In genomic region chr15:80130689-80131088, GRCm38 (mm10) we compare ENCODE assay signal across 16 mouse cellular contexts. TPM values are rescaled to one million over a fixed set of nuclear protein-coding genes. Genes with fewer than 3 reads are reported as not detected.
A peak's percentile ranks its signal among the peaks of the same experiment; 100 is the strongest.
DNase-seq lines count a peak whose midpoint lies in the region; ATAC-seq and TF ChIP-seq lines count a peak whose summit lies in the region.
"Had no signal": no experiment of that assay in that cellular context is flagged by ENCODE, and none has a peak within 500 bp of the region (broad histone marks: within the 10 kb centered on the region; RNA-seq: fewer than 3 reads in every experiment).

No protein-coding gene starts in this region.

- H3K9ac ChIP-seq in liver, embryonic 11.5 days (ENCODE audit: low read depth, low read length), result peak overlapping the region; percentile 56
- no peak overlapping the region for H3K9ac ChIP-seq in intestine, postnatal 0 days (ENCODE audit: low read depth, low read length)
- H3K9ac ChIP-seq: embryonic facial prominence, embryonic 15.5 days; limb, embryonic 12.5 days had no signal

- peaks cover 73% of the 10 kb centered on the region for H3K4me1 ChIP-seq in megakaryocyte, embryonic 14.5 days
- peaks cover 4% of the 10 kb centered on the region for H3K4me1 ChIP-seq in bone marrow, adult 2 months (ENCODE audit: control insufficient read depth, insufficient read depth, low read length)
- H3K4me1 ChIP-seq in liver, embryonic 11.5 days (replicated peaks; ENCODE audit: control insufficient read depth, insufficient read depth, low read length), result peaks cover 46% of the 10 kb centered on the region
- H3K4me1 ChIP-seq in intestine, postnatal 0 days (replicated peaks; ENCODE audit: control insufficient read depth, insufficient read depth, low read length), result peaks cover 13% of the 10 kb centered on the region

- WGBS in bone marrow, adult 2 months, result 39% methylated on average over 5 of the region's 5 CpGs
- 43% methylated on average over 5 of the region's 5 CpGs for WGBS in liver, embryonic 11.5 days
- 58% methylated on average over 5 of the region's 5 CpGs for whole genome bisulfite sequencing in intestine, postnatal 0 days

- peaks cover 15% of the 10 kb centered on the region for H3K36me3 ChIP-seq in megakaryocyte, embryonic 14.5 days (replicated peaks; ENCODE audit: low read length)
- no peaks in the 10 kb centered on the region for H3K36me3 ChIP-seq in liver, embryonic 11.5 days (ENCODE audit: control insufficient read depth, insufficient read depth, low read length)
- H3K36me3 ChIP-seq in intestine, postnatal 0 days (ENCODE audit: control insufficient read depth, insufficient read depth), result no peaks in the 10 kb centered on the region
- H3K36me3 ChIP-seq: embryonic facial prominence, embryonic 15.5 days; limb, embryonic 12.5 days had no signal

- peak; percentile 63 for DNase-seq in liver, embryonic 11.5 days (ENCODE audit: low spot score)
- DNase-seq in spleen, postnatal 10 days (ENCODE audit: low spot score in 2 of 2), result peak; percentile 43 to 60
- DNase-seq in kidney, postnatal 25 days, result no peak
- DNase-seq: gastrocnemius, adult 2 months; kidney, adult 8-10 months had no signal

- peak overlapping the region; percentile 73 for H3K27ac ChIP-seq in bone marrow, adult 2 months (ENCODE audit: control insufficient read depth, insufficient read depth, low read depth, low read length, poor library complexity)
- peak overlapping the region; percentile 95 for H3K27ac ChIP-seq in liver, embryonic 11.5 days (ENCODE audit: low read depth, low read length)
- H3K27ac ChIP-seq in intestine, postnatal 0 days (ENCODE audit: low read depth, low read length), result no peak overlapping the region
- H3K27ac ChIP-seq: embryonic facial prominence, embryonic 15.5 days; gastrocnemius, adult 2 months; hindbrain, postnatal 0 days; limb, embryonic 12.5 days; midbrain, embryonic 10.5 days had no signal

- H3K9me3 ChIP-seq in megakaryocyte, embryonic 14.5 days, result no peaks in the 10 kb centered on the region
- no peaks in the 10 kb centered on the region for H3K9me3 ChIP-seq in liver, embryonic 11.5 days (ENCODE audit: control insufficient read depth, low read length)
- no peaks in the 10 kb centered on the region for H3K9me3 ChIP-seq in intestine, postnatal 0 days (ENCODE audit: control insufficient read depth)
- H3K9me3 ChIP-seq: embryonic facial prominence, embryonic 15.5 days; limb, embryonic 12.5 days; midbrain, embryonic 10.5 days had no signal

- TF ChIP-seq POLR2A in bone marrow, adult 2 months (IDR thresholded peaks at IDR 0.05; ENCODE audit: borderline replicate concordance, control insufficient read depth, low read depth, low read length), result no peak

- no peak for ATAC-seq in megakaryocyte, adult 5-6 weeks (ENCODE audit: poor library complexity, severe bottlenecking)
- peak; percentile 64 for ATAC-seq in liver, embryonic 11.5 days (replicated peaks; ENCODE audit: low FRiP score)
- no peak for ATAC-seq in intestine, postnatal 0 days
- ATAC-seq: forebrain, embryonic 16.5 days; hindbrain, postnatal 0 days had no signal

- TF ChIP-seq CTCF in bone marrow, adult 2 months (IDR thresholded peaks at IDR 0.05; ENCODE audit: control insufficient read depth, insufficient read depth, low read length), result no peak
- no peak for TF ChIP-seq CTCF in intestine, postnatal 0 days (IDR thresholded peaks at IDR 0.05; ENCODE audit: low read depth)

- H3K4me2 ChIP-seq in liver, embryonic 11.5 days, result peak overlapping the region; percentile 56
- no peak overlapping the region for H3K4me2 ChIP-seq in intestine, postnatal 0 days (replicated peaks; ENCODE audit: low read depth)
- H3K4me2 ChIP-seq: embryonic facial prominence, embryonic 15.5 days; limb, embryonic 12.5 days had no signal

- H3K27me3 ChIP-seq in megakaryocyte, embryonic 14.5 days (replicated peaks), result no peaks in the 10 kb centered on the region
- no peaks in the 10 kb centered on the region for H3K27me3 ChIP-seq in liver, embryonic 11.5 days (replicated peaks; ENCODE audit: control insufficient read depth, insufficient read depth, low read length)
- no peaks in the 10 kb centered on the region for H3K27me3 ChIP-seq in intestine, postnatal 0 days (replicated peaks; ENCODE audit: control insufficient read depth, insufficient read depth, low read length)
- H3K27me3 ChIP-seq: embryonic facial prominence, embryonic 15.5 days; limb, embryonic 12.5 days had no signal

- H3K4me3 ChIP-seq in megakaryocyte, embryonic 14.5 days (replicated peaks), result peak overlapping the region; percentile 38
- H3K4me3 ChIP-seq in bone marrow, adult 2 months (replicated peaks; ENCODE audit: control insufficient read depth, low read depth, low read length), result no peak overlapping the region
- peak overlapping the region; percentile 3; the same call in 1 of the 2 replicates for H3K4me3 ChIP-seq in liver, embryonic 11.5 days (ENCODE audit: low read depth, low read length)
- H3K4me3 ChIP-seq in intestine, postnatal 0 days (ENCODE audit: low read depth, low read length), result no peak overlapping the region
- H3K4me3 ChIP-seq: embryonic facial prominence, embryonic 15.5 days; gastrocnemius, adult 2 months; limb, embryonic 12.5 days; midbrain, embryonic 10.5 days; myocyte had no signal

RNA-seq across cellular contexts. Expression of gene Tab1, which starts 2.2 kb away (rescaled TPM):
- polyA plus RNA-seq in megakaryocyte, embryonic 14.5 days (2012; ENCODE audit: insufficient read depth, low replicate concordance), result 9.9 and 10.9 TPM in 2 replicates
- total RNA-seq in megakaryocyte, adult 5-6 weeks (2015), result 3.8 and 6.9 TPM in 2 replicates
- total RNA-seq in megakaryocyte, adult 5-6 weeks (2017), result 13.5 and 14.5 TPM in 2 replicates
- 17.0 and 26.6 TPM in 2 replicates for polyA plus RNA-seq in bone marrow, adult 2 months (2011; ENCODE audit: insufficient read depth, insufficient read length, low replicate concordance, missing spikeins)
- polyA plus RNA-seq in liver, embryonic 11.5 days (2014; fragmentation: Nextera tagmentation; extraction: Ambion mirVana), result 25.9 and 28.7 TPM in 2 replicates
- 12.6 and 13.6 TPM in 2 replicates for polyA plus RNA-seq in intestine, postnatal 0 days (2015; fragmentation: Nextera tagmentation; extraction: Ambion mirVana)

RNA-seq across cellular contexts. Expression of gene Rpl3, which starts 39.0 kb away (rescaled TPM):
- polyA plus RNA-seq in megakaryocyte, embryonic 14.5 days (2012; ENCODE audit: insufficient read depth, low replicate concordance), result 145 and 190 TPM in 2 replicates
- 965 and 1,027 TPM in 2 replicates for total RNA-seq in megakaryocyte, adult 5-6 weeks (2015)
- 1,404 and 1,498 TPM in 2 replicates for total RNA-seq in megakaryocyte, adult 5-6 weeks (2017)
- polyA plus RNA-seq in bone marrow, adult 2 months (2011; ENCODE audit: insufficient read depth, insufficient read length, low replicate concordance, missing spikeins), result 708 and 1,315 TPM in 2 replicates
- polyA plus RNA-seq in liver, embryonic 11.5 days (2014; fragmentation: Nextera tagmentation; extraction: Ambion mirVana), result 1,449 and 1,469 TPM in 2 replicates
- polyA plus RNA-seq in intestine, postnatal 0 days (2015; fragmentation: Nextera tagmentation; extraction: Ambion mirVana), result 436 and 450 TPM in 2 replicates

RNA-seq across cellular contexts. Expression of gene Syngr1, which starts 39.6 kb away (rescaled TPM):
- polyA plus RNA-seq in megakaryocyte, embryonic 14.5 days (2012; ENCODE audit: insufficient read depth, low replicate concordance), result 113 and 163 TPM in 2 replicates
- total RNA-seq in megakaryocyte, adult 5-6 weeks (2015), result 3.2 and 3.9 TPM in 2 replicates
- 0.08 and 0.22 TPM in 2 replicates for total RNA-seq in megakaryocyte, adult 5-6 weeks (2017)
- 10.7 and 13.4 TPM in 2 replicates for polyA plus RNA-seq in bone marrow, adult 2 months (2011; ENCODE audit: insufficient read depth, insufficient read length, low replicate concordance, missing spikeins)
- 32.2 and 38.6 TPM in 2 replicates for polyA plus RNA-seq in liver, embryonic 11.5 days (2014; fragmentation: Nextera tagmentation; extraction: Ambion mirVana)
- polyA plus RNA-seq in intestine, postnatal 0 days (2015; fragmentation: Nextera tagmentation; extraction: Ambion mirVana), result 6.8 and 10.4 TPM in 2 replicates
- total RNA-seq: neutrophil, adult 5-6 weeks had no signal

RNA-seq across cellular contexts. Expression of gene Mgat3, which starts 42.8 kb away (rescaled TPM):
- not detected in 2 replicates for polyA plus RNA-seq in megakaryocyte, embryonic 14.5 days (2012; ENCODE audit: insufficient read depth, low replicate concordance)
- not detected in 2 replicates for total RNA-seq in megakaryocyte, adult 5-6 weeks (2015)
- total RNA-seq in megakaryocyte, adult 5-6 weeks (2017), result not detected in 2 replicates
- 0.97 TPM in 1 of 2 replicates, not detected in the other for polyA plus RNA-seq in bone marrow, adult 2 months (2011; ENCODE audit: insufficient read depth, insufficient read length, low replicate concordance, missing spikeins)
- polyA plus RNA-seq in liver, embryonic 11.5 days (2014; fragmentation: Nextera tagmentation; extraction: Ambion mirVana), result 2.5 and 2.7 TPM in 2 replicates
- polyA plus RNA-seq in intestine, postnatal 0 days (2015; fragmentation: Nextera tagmentation; extraction: Ambion mirVana), result 12.2 and 13.1 TPM in 2 replicates

Comparison
In these comparisons a context has a peak if more than half of its experiments do, and no peak if none do; other contexts are left out.
1. H3K4me3 ChIP-seq: peak in megakaryocyte, embryonic 14.5 days (single experiment) and liver, embryonic 11.5 days (single experiment); none in bone marrow, adult 2 months (single experiment) and intestine, postnatal 0 days (single experiment).
2. DNase-seq: peak in liver, embryonic 11.5 days (single experiment) and spleen, postnatal 10 days (2 of 2); none in kidney, postnatal 25 days (0 of 2).